ENCODE assay signal across 8 mouse cellular contexts in the genomic region with DNA sequence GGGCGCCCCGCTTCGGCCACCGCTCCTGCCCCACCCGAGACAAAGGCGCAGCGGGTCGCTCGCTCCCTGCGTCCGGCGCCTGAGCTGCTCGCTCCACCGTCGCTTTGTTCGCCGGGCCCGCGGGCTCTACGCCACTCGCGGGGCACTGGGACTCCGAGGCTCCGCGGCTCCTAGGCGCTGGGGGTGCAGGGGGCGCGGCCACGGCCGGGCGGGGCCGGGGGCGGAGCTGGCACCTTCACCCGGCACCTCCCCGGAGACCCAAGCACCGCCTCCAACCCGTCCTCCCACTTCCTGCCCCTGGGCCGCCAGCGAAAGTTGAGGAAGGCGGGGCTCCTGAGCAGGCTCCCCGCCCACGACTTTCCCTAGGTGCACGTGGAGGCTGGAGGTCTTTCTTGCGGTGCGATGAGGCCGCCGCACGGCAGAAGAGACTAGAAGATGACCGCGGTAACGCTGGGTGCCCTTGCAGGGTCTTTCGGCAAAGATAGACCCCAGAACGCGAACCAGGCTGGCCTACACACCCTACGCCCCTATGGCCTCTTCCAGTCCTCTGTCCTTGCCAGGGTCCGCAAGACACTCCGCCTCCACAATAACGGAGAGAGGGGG. TPM values are rescaled to one million over a fixed set of nuclear protein-coding genes. Genes with fewer than 3 reads are reported as not detected.
DNase-seq lines count a peak whose midpoint lies in the region; ATAC-seq lines count a peak whose summit lies in the region.

Vav2 (minus strand) TSS at position 179 of the 603 bp plus-strand sequence.

- DNase-seq in adrenal gland, adult 2 months, result peak; percentile 98
- peak; percentile 96 for DNase-seq in embryo, embryonic 10.5 days (ENCODE audit: low spot score)
- DNase-seq in gastrocnemius, postnatal 14 days, result peak; percentile 93
- DNase-seq in left cerebral cortex, postnatal 25 days (ENCODE audit: low spot score in 2 of 2), result peak; percentile 73 to 80
- peak; percentile 95 for DNase-seq in mesoderm, embryonic 11.5 days (ENCODE audit: low read depth, low spot score)
- peak; percentile 76 for DNase-seq in right cerebral cortex, postnatal 25 days
- DNase-seq in urinary bladder, postnatal 36 days (ENCODE audit: low spot score in 2 of 2), result peak; percentile 90 to 94

- intact Hi-C loops in gastrocnemius, postnatal 14 days (cut with DNase I; ENCODE audit: low total_unique reads), result no loop called here
- intact Hi-C loops in left cerebral cortex, postnatal 25 days (cut with DNase I), result no loop called here

- ATAC-seq in inflammation-experienced regulatory T-cells, adult 6 months, result peak; percentile 87

RNA-seq across cellular contexts. Expression of gene Vav2, which starts in this region (rescaled TPM):
- total RNA-seq in adrenal gland, adult 2 months (2021), result 10 to 100 TPM; 20.1 to 27.6 TPM
- polyA plus RNA-seq in adrenal gland, adult 2 months (2012; rRNA removed), result 29.7 and 30.9 TPM in 2 replicates
- 1 to 10 TPM; 3.2 to 4.0 TPM for total RNA-seq in gastrocnemius, postnatal 14 days (2021)
- 1 to 10 TPM; 3.8 to 7.1 (median 7.0) TPM for polyA plus RNA-seq in inflammation-experienced regulatory T-cells, adult 6 months (2017; shearing (Covaris generic))
- total RNA-seq in left cerebral cortex, postnatal 25 days (2021), result 10 to 100 TPM; 11.0 to 11.8 TPM

Comparison
In these comparisons a context has a peak if more than half of its experiments do, and no peak if none do; other contexts are left out.
1. Peak in every context shown above with its lines: DNase-seq and ATAC-seq.